Mouse (Mus musculus) liver, embryonic 14.5 days (tissue): ENCODE measurements around the gene Ccdc34. TPM values are rescaled to one million over a fixed set of nuclear protein-coding genes. Genes with fewer than 3 reads are reported as not detected.

Source experiments
- ATAC-seq: fragments of 200-750 bp; cut with Nextera tagmentation; 2 replicates; pipeline ENCODE4 v1.8.0; 2017; ENCODE audit warnings: moderate number of reproducible peaks, mild to moderate bottlenecking, moderate library complexity; ENCODE audit not compliant: insufficient read depth
- DNase-seq, 3 experiments: peaks; one replicate each; pipeline ENCODE4 v3.0.0-alpha.2; 2012 to 2013; ENCODE audit warnings: low read depth in 3 of 3, low spot score in 3 of 3
- H3K27ac ChIP-seq: fragments of 300-500 bp; sonication (generic); 2 replicates; pipeline ENCODE4 v1.5.1; 2014; ENCODE audit warnings: moderate library complexity, mild to moderate bottlenecking, control low read depth, inconsistent platforms
- H3K27me3 ChIP-seq: fragments of 300-500 bp; sonication (generic); 2 replicates; pipeline ENCODE4 v1.6.1; 2014; ENCODE audit warnings: mild to moderate bottlenecking, low read length, moderate library complexity; ENCODE audit not compliant: control insufficient read depth, insufficient read depth
- H3K36me3 ChIP-seq: fragments of 300-500 bp; sonication (generic); replicated peaks from 2 replicates; pipeline ENCODE4 v1.6.1; 2014; ENCODE audit warnings: low read depth; ENCODE audit not compliant: control insufficient read depth, insufficient read depth
- H3K4me1 ChIP-seq, 2 experiments: fragments of 200-500 bp in 1 of 2; fragments of 300-500 bp in 1 of 2; sonication (generic) in 1 of 2; replicated peaks; 2 replicates each; pipeline ENCODE4 v1.6.1; 2012 to 2014; ENCODE audit warnings: antibody characterized with exemption in 1 of 2, inconsistent platforms in 1 of 2, low read length in 1 of 2; ENCODE audit not compliant: control insufficient read depth in 2 of 2, insufficient read depth in 2 of 2
- H3K4me2 ChIP-seq: fragments of 300-500 bp; sonication (generic); 2 replicates; pipeline ENCODE4 v1.6.1; 2014; ENCODE audit warnings: low read depth, mild to moderate bottlenecking, control low read depth, moderate library complexity
- H3K4me3 ChIP-seq, 2 experiments: fragments of 200-500 bp in 1 of 2; fragments of 300-500 bp in 1 of 2; sonication (generic) in 1 of 2; 2 replicates each; pipeline ENCODE4 v1.5.1; 2012 to 2014; ENCODE audit warnings: low read depth in 2 of 2, low read length in 2 of 2, mild to moderate bottlenecking in 2 of 2, control low read depth in 1 of 2, inconsistent platforms in 1 of 2, moderate library complexity in 1 of 2; ENCODE audit not compliant: insufficient read depth in 1 of 2
- H3K9ac ChIP-seq: fragments of 300-500 bp; sonication (generic); replicated peaks from 2 replicates; pipeline ENCODE4 v1.6.1; 2014; ENCODE audit warnings: mild to moderate bottlenecking, control low read depth, moderate library complexity
- H3K9me3 ChIP-seq: fragments of 300-500 bp; sonication (generic); 2 replicates; pipeline ENCODE4 v1.6.1; 2016; ENCODE audit warnings: low read length, mixed read lengths; ENCODE audit not compliant: control insufficient read depth
- CTCF ChIP-seq: IDR thresholded peaks from 2 replicates; pipeline ENCODE4 v1.5.1; 2016; ENCODE audit warnings: antibody characterized with exemption, low read depth, control low read depth
- EP300 ChIP-seq: IDR thresholded peaks from 2 replicates; pipeline ENCODE4 v1.6.1; 2016; ENCODE audit warnings: antibody characterized with exemption, low read depth
- WGBS: fragments of 180-500 bp; shearing (Covaris S2); extraction: QIAGEN DNeasy Blood & Tissue Kit; methylation state at CpG from one replicate; pipeline ENCODE4 v1.1.7; 2014; ENCODE audit not compliant: insufficient replicate concordance; 5-methylcytosine and 5-hydroxymethylcytosine counted together
- polyA plus RNA-seq, 2 experiments: library from polyadenylated mRNA; depleted of rRNA in 1 of 2; stranded (reverse) in 1 of 2; unstranded in 1 of 2; fragments of >200 nt; fragmentation: Nextera tagmentation in 1 of 2; extraction: Ambion mirVana in 1 of 2; gene quantifications; 2 replicates each; pipeline versions ENCODE4 v1.2.1 to v1.2.3; 2012 to 2014

The Ccdc34 gene
- polyA plus RNA-seq, 2 experiments: 19.6 to 22.8 TPM

DNA sequence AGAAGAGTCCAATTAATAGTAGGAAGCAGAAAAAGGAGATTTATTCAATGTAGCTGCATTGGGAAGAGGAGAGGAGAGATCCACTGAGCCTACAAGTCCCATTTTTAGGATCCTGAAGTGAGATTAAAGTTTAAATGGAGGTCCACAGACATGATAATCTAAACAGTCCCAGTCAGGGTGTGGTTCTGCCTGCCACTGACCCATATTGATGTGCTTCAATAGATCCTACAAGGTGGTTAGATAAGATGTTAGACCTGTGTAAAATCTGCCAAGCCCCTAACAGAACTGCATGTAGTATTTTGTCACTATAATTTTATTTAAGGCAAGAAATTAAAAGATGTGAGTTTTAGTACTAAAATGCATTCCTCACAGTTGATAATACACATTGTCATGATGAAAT, 24.2 kb upstream of the Ccdc34 start:
- Histone ChIP-seq H3K4me3 (no peak overlapping the region), H3K36me3 (no peaks in the 10 kb centered on the region), H3K4me2 (peak overlapping the region; percentile 6; the same call in 1 of the 2 replicates), H3K27me3 (no peaks in the 10 kb centered on the region), H3K9me3 (no peaks in the 10 kb centered on the region), H3K9ac (no peak overlapping the region), H3K27ac (no peak overlapping the region), H3K4me1 (peaks cover 22 to 35% of the 10 kb centered on the region in 2 experiments)
- ATAC-seq (peak; percentile 73), DNase-seq (peak in 2 of 3 experiments; percentile 41 to 46)
- TF ChIP-seq EP300: peak; percentile 83
- no peak for TF ChIP-seq CTCF

GRCm38 (mm10) chr2:109995061-109995460, 22.6 kb upstream of the Ccdc34 start:
- H3K4me1 ChIP-seq: peaks cover 22 to 33% of the 10 kb centered on the region in 2 experiments
- TF ChIP-seq EP300 (peak; percentile 32; the same call in 1 of the 2 replicates), CTCF (no peak)
- H3K4me3 ChIP-seq: no peak overlapping the region
- 0 out of 2 replicates have a peak overlapping the region, but pooled peaks have one; percentile 19 for H3K4me2 ChIP-seq
- H3K27me3 ChIP-seq: no peaks in the 10 kb centered on the region
- WGBS: 16% methylated on average over 2 of the region's 2 CpGs
- no peaks in the 10 kb centered on the region for H3K9me3 ChIP-seq
- no peak overlapping the region for H3K9ac ChIP-seq
- H3K36me3 ChIP-seq: no peaks in the 10 kb centered on the region
- peak overlapping the region; percentile 38; the same call in 1 of the 2 replicates for H3K27ac ChIP-seq
- DNase-seq (no peak), ATAC-seq (peak; percentile 67; the same call in 1 of the 2 replicates)

- no peak for DNase-seq
- Histone ChIP-seq H3K27me3 (no peaks in the 10 kb centered on the region), H3K36me3 (no peaks in the 10 kb centered on the region), H3K27ac (no peak overlapping the region), H3K4me2 (no peak overlapping the region), H3K9me3 (no peaks in the 10 kb centered on the region), H3K4me1 (peaks cover 22 to 26% of the 10 kb centered on the region in 2 experiments), H3K9ac (no peak overlapping the region), H3K4me3 (no peak overlapping the region)
- 59% methylated on average over 12 of the region's 12 CpGs for WGBS
- TF ChIP-seq EP300 (no peak), CTCF (no peak)
- ATAC-seq: no peak
Measured at GRCm38 (mm10) chr2:109996411-109996810, 21.2 kb upstream of the Ccdc34 start.

DNA sequence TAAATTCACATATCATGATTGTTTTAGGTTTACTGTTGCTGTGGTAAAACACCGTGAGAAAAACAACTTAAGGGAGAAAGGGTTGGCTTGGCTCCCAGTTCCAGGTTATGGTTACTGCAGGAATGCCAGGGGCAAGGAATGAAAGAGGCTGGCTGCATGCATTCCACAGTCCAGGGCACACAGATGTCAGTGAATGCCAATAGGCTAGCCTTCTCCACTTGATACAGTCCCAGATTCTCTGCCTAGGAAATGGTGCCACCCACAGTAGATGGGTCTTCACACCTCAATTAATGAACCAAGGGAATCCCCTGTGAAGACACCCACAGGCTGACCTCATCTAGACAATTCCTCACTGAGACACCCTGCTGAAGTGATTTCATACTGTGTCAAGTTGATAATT, 12.9 kb upstream of the Ccdc34 start:
- H3K9me3 ChIP-seq: no peaks in the 10 kb centered on the region
- peaks cover 36 to 38% of the 10 kb centered on the region in 2 experiments for H3K4me1 ChIP-seq
- H3K27me3 ChIP-seq: no peaks in the 10 kb centered on the region
- no peak overlapping the region for H3K4me3 ChIP-seq
- H3K9ac ChIP-seq: no peak overlapping the region
- H3K36me3 ChIP-seq: no peaks in the 10 kb centered on the region
- DNase-seq: no peak
- no peak for TF ChIP-seq EP300
- TF ChIP-seq CTCF: no peak
- no peak overlapping the region for H3K4me2 ChIP-seq
- WGBS: 77% methylated on average over 1 of the region's 1 CpGs
- H3K27ac ChIP-seq: no peak overlapping the region
- ATAC-seq: no peak

DNA sequence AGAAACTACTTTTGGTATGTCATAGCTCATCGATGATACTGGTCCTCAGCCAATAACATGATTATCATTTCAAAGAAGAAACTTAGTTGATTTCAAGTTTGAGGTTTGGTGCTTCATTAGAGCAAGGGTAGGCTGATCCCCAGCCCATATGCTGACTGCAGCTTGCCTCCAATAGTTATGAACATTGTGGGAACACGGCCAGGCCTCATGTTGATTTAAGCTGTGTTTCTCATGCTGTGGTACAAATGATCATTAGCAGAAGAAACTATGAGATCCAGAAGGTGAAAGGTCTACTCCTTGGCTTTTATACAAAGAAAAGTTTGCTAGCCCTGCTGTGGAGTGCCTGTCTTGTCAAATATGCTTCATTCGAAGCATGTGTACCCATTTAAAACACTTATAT, 12.5 kb upstream of the Ccdc34 start:
- ATAC-seq: no peak
- DNase-seq: no peak
- TF ChIP-seq EP300: no peak
- TF ChIP-seq CTCF: no peak

More for the DNA sequence above, 12.5 kb upstream of the Ccdc34 start:
- Histone ChIP-seq H3K27ac (peak overlapping the region; percentile 29), H3K4me3 (no peak overlapping the region), H3K27me3 (no peaks in the 10 kb centered on the region), H3K36me3 (no peaks in the 10 kb centered on the region), H3K4me1 (peaks cover 36 to 38% of the 10 kb centered on the region in 2 experiments), H3K9me3 (no peaks in the 10 kb centered on the region), H3K4me2 (no peak overlapping the region), H3K9ac (no peak overlapping the region)
- WGBS: 65% methylated on average over 3 of the region's 3 CpGs
